16 mouse cellular contexts compared by ENCODE assay signal in genomic region chr15:91263926-91264325, GRCm38 (mm10).
"Had no signal": no experiment of that assay in that cellular context is flagged by ENCODE, and none has a peak within 500 bp of the region (broad histone marks: within the 10 kb centered on the region; RNA-seq: fewer than 3 reads in every experiment).

No protein-coding gene starts in this region.

- DNase-seq: lung, adult 2 months; lung, postnatal 14 days; lung, postnatal 36 days; right cerebral cortex, postnatal 14 days; thymus, adult 2 months; thymus, postnatal 25 days; thymus, postnatal 4 days had no signal

- H3K27ac ChIP-seq: lung, embryonic 15.5 days; macrophage; midbrain, embryonic 13.5 days; midbrain, embryonic 15.5 days; neural tube, embryonic 12.5 days; stomach, embryonic 15.5 days; stomach, postnatal 0 days had no signal

- H3K4me3 ChIP-seq: lung, embryonic 15.5 days; megakaryocyte, embryonic 14.5 days; midbrain, embryonic 13.5 days; midbrain, embryonic 15.5 days; neural tube, embryonic 12.5 days; stomach, embryonic 15.5 days had no signal

- H3K36me3 ChIP-seq: lung, embryonic 15.5 days; midbrain, embryonic 13.5 days; midbrain, embryonic 15.5 days; neural tube, embryonic 12.5 days; stomach, embryonic 15.5 days had no signal

- H3K9ac ChIP-seq: lung, embryonic 15.5 days; midbrain, embryonic 13.5 days; midbrain, embryonic 15.5 days; neural tube, embryonic 12.5 days; stomach, embryonic 15.5 days had no signal

- H3K27me3 ChIP-seq: lung, embryonic 15.5 days; megakaryocyte, embryonic 14.5 days; midbrain, embryonic 13.5 days; midbrain, embryonic 15.5 days; neural tube, embryonic 12.5 days; stomach, embryonic 15.5 days had no signal

- ATAC-seq: lung, postnatal 0 days; midbrain, embryonic 13.5 days; midbrain, embryonic 15.5 days had no signal

- H3K9me3 ChIP-seq: lung, embryonic 15.5 days; midbrain, embryonic 13.5 days; midbrain, embryonic 15.5 days; neural tube, embryonic 12.5 days; stomach, embryonic 15.5 days had no signal

- H3K4me1 ChIP-seq: lung, embryonic 15.5 days; megakaryocyte, embryonic 14.5 days; neural tube, embryonic 12.5 days; stomach, embryonic 15.5 days had no signal
